Mouse (Mus musculus) CD4-positive, CD25-positive, alpha-beta regulatory T cell, adult 2 months (primary cell): ENCODE results near the gene Arid5b.

ENCODE experiments used
- DNase-seq: peaks from one replicate; pipeline ENCODE4 v3.0.0-alpha.2; 2012; ENCODE audit warnings: low read depth, low spot score

Arid5b gene

GRCm38 (mm10) chr10:68138123-68138522, 140.4 kb downstream of the Arid5b start:
- no peak for DNase-seq

- DNase-seq, result peak; percentile 78
Observed at GRCm38 (mm10) chr10:68137151-68137833, 141.2 kb downstream of the Arid5b start.

- DNase-seq, result peak; percentile 81
Observed at GRCm38 (mm10) chr10:68136480-68137083, 142.0 kb downstream of the Arid5b start.

- DNase-seq, result no peak
Observed at GRCm38 (mm10) chr10:68136051-68136450, 142.5 kb downstream of the Arid5b start.

GRCm38 (mm10) chr10:68135416-68135815, 143.1 kb downstream of the Arid5b start:
- DNase-seq, result peak; percentile 60

GRCm38 (mm10) chr10:68134549-68134948, 144.0 kb downstream of the Arid5b start:
- no peak for DNase-seq

GRCm38 (mm10) chr10:68134071-68134470, 144.5 kb downstream of the Arid5b start:
- DNase-seq, result no peak

- no peak for DNase-seq
Observed at GRCm38 (mm10) chr10:68132636-68133035, 145.9 kb downstream of the Arid5b start.

GRCm38 (mm10) chr10:68132154-68132553, 146.4 kb downstream of the Arid5b start:
- DNase-seq, result peak; percentile 30

GRCm38 (mm10) chr10:68129651-68130050, 148.9 kb downstream of the Arid5b start:
- no peak for DNase-seq

GRCm38 (mm10) chr10:68129009-68129408, 149.5 kb downstream of the Arid5b start:
- no peak for DNase-seq

- DNase-seq, result no peak
Observed at GRCm38 (mm10) chr10:68128441-68128848, 150.1 kb downstream of the Arid5b start.

GRCm38 (mm10) chr10:68127604-68128256, 150.8 kb downstream of the Arid5b start:
- DNase-seq, result no peak

- DNase-seq, result no peak
Observed at GRCm38 (mm10) chr10:68127104-68127503, 151.4 kb downstream of the Arid5b start.

GRCm38 (mm10) chr10:68126551-68126950, 152.0 kb downstream of the Arid5b start:
- DNase-seq, result no peak

- no peak for DNase-seq
Observed at GRCm38 (mm10) chr10:68125919-68126550, 152.5 kb downstream of the Arid5b start.

GRCm38 (mm10) chr10:68124985-68125384, 153.6 kb downstream of the Arid5b start:
- DNase-seq, result no peak

GRCm38 (mm10) chr10:68123446-68123845, 155.1 kb downstream of the Arid5b start:
- peak; percentile 55 for DNase-seq

- no peak for DNase-seq
Observed at GRCm38 (mm10) chr10:68121960-68122359, 156.6 kb downstream of the Arid5b start.

- DNase-seq, result no peak
Observed at GRCm38 (mm10) chr10:68121251-68121650, 157.3 kb downstream of the Arid5b start.

- no peak for DNase-seq
Observed at GRCm38 (mm10) chr10:68120011-68120410, 158.5 kb downstream of the Arid5b start.

GRCm38 (mm10) chr10:68119285-68119684, 159.3 kb downstream of the Arid5b start:
- peak; percentile 87 for DNase-seq
